Mouse (Mus musculus): ENCODE data around the gene Txndc11. TPM values are rescaled to one million over a fixed set of nuclear protein-coding genes. Genes with fewer than 3 reads are reported as not detected.

Gene Txndc11
- total RNA-seq (2023), result 21.0 and 22.3 TPM in 2 replicates

GRCm38 (mm10) chr16:11134348-11135344, at the start of gene Txndc11:
TSS of gene Txndc11 (minus strand) at chr16:11134650.

GRCm38 (mm10) chr16:11176208-11176883, 41.9 kb upstream of the Txndc11 start, which contains the start of gene Zc3h7a:
TSS of gene Zc3h7a (minus strand) at chr16:11176393.

GRCm38 (mm10) chr16:11066029-11066832, 68.2 kb downstream of the Txndc11 start, which contains the start of gene Litaf:
TSS of gene Litaf (minus strand) at chr16:11066157.

GRCm38 (mm10) chr16:11060645-11061044, 73.8 kb downstream of the Txndc11 start, which contains the start of gene Snn:
TSS of gene Snn (plus strand) at chr16:11060945.

Other genes starting within 250 kb of the Txndc11 start
- 1.6 and 3.3 TPM in 2 replicates for gene Snn, start 73.7 kb downstream of the Txndc11 start, total RNA-seq (2023)
- 423 and 473 TPM in 2 replicates for gene Litaf, start 68.5 kb downstream of the Txndc11 start, total RNA-seq (2023)
- 234 and 395 TPM in 2 replicates for gene Zc3h7a, start 41.7 kb upstream of the Txndc11 start, total RNA-seq (2023)
- 28.9 and 39.3 TPM in 2 replicates for gene Rsl1d1, start 68.7 kb upstream of the Txndc11 start, total RNA-seq (2023)
- 33.3 and 36.9 TPM in 2 replicates for gene Gspt1, start 119.7 kb upstream of the Txndc11 start, total RNA-seq (2023)
- not detected in 2 replicates for gene Tnfrsf17, start 179.2 kb upstream of the Txndc11 start, total RNA-seq (2023)
- gene Snx29, start 188.3 kb upstream of the Txndc11 start, total RNA-seq (2023), result 18.6 and 30.6 TPM in 2 replicates

Data from neutrophil, adult 65 days (primary cell).